Comparison of ENCODE assay signal across 8 mouse cellular contexts in the genomic region with DNA sequence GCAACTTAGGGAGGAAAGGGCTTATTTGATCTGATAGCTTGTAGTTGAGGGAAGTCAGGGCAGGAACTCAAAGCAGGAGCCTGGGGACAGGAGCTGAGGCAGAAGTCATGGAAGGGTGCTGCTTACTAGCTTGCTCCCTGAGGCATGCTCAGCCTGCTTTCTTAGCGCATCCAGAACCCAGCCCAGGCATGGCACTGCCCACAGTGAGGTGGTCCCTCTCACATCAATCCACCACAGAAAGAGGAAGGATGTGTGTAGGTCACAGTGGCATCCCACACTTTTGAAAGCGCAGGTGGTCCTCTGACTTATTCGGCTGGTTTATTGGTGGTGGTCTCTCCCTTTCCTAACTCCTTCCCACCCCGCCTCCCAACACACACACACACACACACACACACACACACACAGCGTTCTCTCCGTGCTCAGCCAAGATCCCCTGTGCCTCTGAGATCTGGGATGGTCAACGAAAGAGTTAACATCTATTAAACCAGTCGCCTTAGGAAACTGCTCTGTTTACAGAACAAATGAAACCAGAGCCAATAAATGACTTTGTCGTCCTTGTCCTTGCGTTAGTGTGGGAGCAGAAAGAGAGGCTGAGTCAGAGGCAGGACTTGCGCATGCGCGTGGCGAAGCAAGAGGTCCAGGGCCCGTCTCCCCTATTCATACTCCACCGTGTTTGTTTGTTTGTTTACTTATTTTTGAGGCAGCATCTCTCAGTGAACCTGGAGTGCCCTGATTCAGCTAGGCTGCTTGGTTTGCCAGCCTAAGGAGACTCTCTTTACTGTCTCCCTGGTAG. TPM values are rescaled to one million over a fixed set of nuclear protein-coding genes. Genes with fewer than 3 reads are reported as not detected.
DNase-seq lines count a peak whose midpoint lies in the region.

No protein-coding gene starts in this region.

- peak; percentile 26 to 48 for DNase-seq in kidney, postnatal 4 days
- no peak for DNase-seq in kidney, adult 9 months
- DNase-seq in MN1 (ENCODE audit: low spot score), result peak; percentile 77
- peak; percentile 50 to 64 for DNase-seq in adrenal gland, postnatal 4 days (ENCODE audit: low spot score in 2 of 2)
- peak; percentile 66 for DNase-seq in lung, postnatal 14 days
- no peak for DNase-seq in right cerebral cortex, adult 18-20 months
- DNase-seq in Muller cell, postnatal 12 days (ENCODE audit: inconsistent ontology term), result no peak
- no peak for DNase-seq in kidney, adult 18-20 months

RNA-seq across cellular contexts. Expression of gene Sipa1l2, which starts 49.1 kb away (rescaled TPM):
- 10 to 100 TPM; 47.6 to 52.7 TPM for total RNA-seq in adrenal gland, postnatal 4 days (2021)

RNA-seq across cellular contexts. Expression of gene Map10, which starts 50.9 kb away (rescaled TPM):
- 1 to 10 TPM; 5.5 to 6.2 TPM for total RNA-seq in adrenal gland, postnatal 4 days (2021)

Comparison
In these comparisons a context has a peak if more than half of its experiments do, and no peak if none do; other contexts are left out.
1. DNase-seq: peak in kidney, postnatal 4 days (2 of 2), MN1 (single experiment), adrenal gland, postnatal 4 days (2 of 2) and lung, postnatal 14 days (single experiment); none in kidney, adult 9 months (single experiment), right cerebral cortex, adult 18-20 months (single experiment), Muller cell, postnatal 12 days (single experiment) and kidney, adult 18-20 months (single experiment).